Mouse (Mus musculus) neutrophil, adult 5-6 weeks (primary cell): ENCODE results near the gene Enpp7. TPM values are rescaled to one million over a fixed set of nuclear protein-coding genes. Genes with fewer than 3 reads are reported as not detected.
A peak's percentile ranks its signal among the peaks of the same experiment; 100 is the strongest.

Experiments
- ATAC-seq: fragments of 151-379, 151-347 bp; 2 replicates; pipeline ENCODE4 v1.8.0; 2017; ENCODE audit warnings: mild to moderate bottlenecking, moderate TSS enrichment; ENCODE audit not compliant: insufficient number of reproducible peaks, poor library complexity, low FRiP score, severe bottlenecking; ENCODE audit errors: extremely low read depth
- total RNA-seq: library from RNA; stranded (forward); fragments of 200-1000 nt; gene quantifications from 2 replicates; pipeline ENCODE4 v1.2.3, GENCODE M21; 2017

Gene Enpp7
- total RNA-seq, 1 experiment from 2014 or later = not detected

GRCm38 (mm10) chr11:119024260-119024659 lies 36.3 kb downstream of the Enpp7 start:
- no peak for ATAC-seq

GRCm38 (mm10) chr11:119026203-119026602 lies 38.2 kb downstream of the Enpp7 start:
- ATAC-seq = no peak

DNA sequence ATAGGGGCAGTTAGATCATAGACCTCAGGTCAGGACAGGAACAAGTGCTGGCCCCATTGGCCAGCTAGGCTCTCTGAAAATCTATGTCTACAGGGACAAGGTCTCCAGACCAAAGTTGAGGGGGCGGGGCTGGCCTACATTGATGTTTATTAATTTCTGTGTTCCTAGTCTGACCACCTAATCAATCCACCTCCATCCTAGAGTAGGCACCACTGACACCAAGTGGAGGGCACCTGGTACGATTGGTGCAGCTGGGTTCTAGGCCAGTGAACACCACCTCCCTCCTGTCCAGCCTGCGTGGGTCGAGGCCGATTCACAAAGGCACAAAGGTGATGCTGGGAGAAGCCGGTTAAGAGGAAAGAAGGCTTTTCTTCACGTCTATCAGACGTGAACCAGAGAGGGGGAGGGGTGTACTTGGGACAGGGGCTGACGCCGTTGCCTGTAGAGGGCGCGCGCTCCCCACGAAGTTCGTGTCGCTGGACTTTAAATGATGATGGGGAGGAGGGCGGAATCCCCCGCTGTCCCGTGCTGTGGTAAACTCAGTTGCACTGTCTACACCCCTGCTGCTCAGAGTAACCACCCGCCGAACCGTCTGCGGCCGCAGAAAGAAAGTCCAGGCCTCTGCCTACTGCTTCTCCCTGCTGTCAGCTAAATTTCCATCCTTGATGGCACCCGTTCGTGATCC lies 46.0 kb downstream of the Enpp7 start:
- peak; percentile 84 for ATAC-seq

- no peak for ATAC-seq
These were observed 46.6 kb downstream of the Enpp7 start for GRCm38 (mm10) chr11:119034635-119035034.

DNA sequence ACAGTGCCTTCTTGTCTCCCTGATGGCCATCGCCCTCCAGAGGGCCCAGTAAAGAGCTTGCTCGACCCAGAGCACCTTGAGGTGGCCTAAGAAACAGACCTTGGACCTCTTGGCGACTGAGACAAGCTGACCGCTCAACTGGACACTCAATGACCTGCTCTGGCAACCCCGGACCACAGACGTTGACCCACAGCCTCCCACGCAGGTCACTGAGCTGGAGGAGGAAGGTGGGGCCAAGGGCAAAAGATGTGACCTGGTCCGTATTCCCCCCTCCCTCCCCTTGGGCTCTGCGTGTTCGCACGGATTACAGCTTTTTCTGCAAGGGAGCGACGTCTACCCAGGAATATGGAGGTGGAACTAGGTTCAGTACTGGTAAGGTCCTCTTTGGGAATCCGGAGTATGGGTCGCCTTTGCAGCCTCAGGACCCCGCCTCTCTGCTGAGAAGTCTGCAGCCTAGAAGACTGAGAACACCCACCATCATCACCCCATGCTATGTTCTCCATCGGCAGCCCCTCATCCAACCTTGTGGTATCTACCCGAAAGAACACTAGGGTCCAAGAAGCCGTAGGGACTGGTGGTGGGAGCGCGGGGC lies 47.2 kb downstream of the Enpp7 start:
- no peak for ATAC-seq

- ATAC-seq = no peak
These were observed 47.7 kb downstream of the Enpp7 start for GRCm38 (mm10) chr11:119035686-119036165.

- no peak for ATAC-seq
These were observed 48.5 kb downstream of the Enpp7 start for GRCm38 (mm10) chr11:119036447-119036846.

- no peak for ATAC-seq
These were observed 49.2 kb downstream of the Enpp7 start for GRCm38 (mm10) chr11:119036934-119037779.

- ATAC-seq = no peak
These were observed 49.9 kb downstream of the Enpp7 start for GRCm38 (mm10) chr11:119037780-119038401.

GRCm38 (mm10) chr11:119038744-119039484 lies 50.9 kb downstream of the Enpp7 start:
- ATAC-seq = no peak

DNA sequence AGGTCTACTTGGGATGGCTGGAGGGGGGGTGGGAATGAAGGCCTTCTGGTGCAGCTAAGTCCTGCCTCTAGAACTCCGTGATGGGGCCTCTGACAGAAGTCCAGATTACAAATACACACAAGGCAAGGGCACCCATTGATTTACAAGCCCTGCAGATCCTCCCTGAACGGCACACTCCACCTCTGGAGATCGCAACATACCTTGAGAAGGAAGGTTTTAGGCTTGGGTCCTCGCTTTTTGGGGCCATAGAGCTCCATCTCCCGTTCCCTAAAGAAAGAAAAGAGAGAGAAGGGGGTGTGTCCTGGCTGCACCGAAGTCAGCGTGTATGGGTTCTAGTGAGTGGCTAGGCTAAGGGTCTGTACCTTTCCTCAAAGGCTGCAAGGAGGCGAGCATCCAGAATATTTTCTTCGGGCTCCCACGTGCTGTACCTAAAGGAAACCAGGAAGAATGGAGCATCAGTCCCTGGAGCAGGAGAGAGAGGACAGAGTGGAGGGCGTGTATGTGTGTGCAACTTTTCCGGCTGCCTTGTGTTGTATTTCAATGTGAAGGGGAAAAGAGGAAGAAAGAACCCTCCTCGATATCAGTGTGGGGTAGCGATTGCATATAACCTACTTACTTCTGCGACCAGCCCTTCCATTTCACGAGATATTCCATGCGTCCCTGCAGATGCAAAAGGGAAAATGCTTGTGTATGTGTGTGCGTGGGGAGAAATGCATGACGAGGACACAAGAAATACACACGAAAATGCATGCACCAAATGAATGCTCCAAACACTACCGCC lies 51.9 kb downstream of the Enpp7 start:
- ATAC-seq = no peak

DNA sequence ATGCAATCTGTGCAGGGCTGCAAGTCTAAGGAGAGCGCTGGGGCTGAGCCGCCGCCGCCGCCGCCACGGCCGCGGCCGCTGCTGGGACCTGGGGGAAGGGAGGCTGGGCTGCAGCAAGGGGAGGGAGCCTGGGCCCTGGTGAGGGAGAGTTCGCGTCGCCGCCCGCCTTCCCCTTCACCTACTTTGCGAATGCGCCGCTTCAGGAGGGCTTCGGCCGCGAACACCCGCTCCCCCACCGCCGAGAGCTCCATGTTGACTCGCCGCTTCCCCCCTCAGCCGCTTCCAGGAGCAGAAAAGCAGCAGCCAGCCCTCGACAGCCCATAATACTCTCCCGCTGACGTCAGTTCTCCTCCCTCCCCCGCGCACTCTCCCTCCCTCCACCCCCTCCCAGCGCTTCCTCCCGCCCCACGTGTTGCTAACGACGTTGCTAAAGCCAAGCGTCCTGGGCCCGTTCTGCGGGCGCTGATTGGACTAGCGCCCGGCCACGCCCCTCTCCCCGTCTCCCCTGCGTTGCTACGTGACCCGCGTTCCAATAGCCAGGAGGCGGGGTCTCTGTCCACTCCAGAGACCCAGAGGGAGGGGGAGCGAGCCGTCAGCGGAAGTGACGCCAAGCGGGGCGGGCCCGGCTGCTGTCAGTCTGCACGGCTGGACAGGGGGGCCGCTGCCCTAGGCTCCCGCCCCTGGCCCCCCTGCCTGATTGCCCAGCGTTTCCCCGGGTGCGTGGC lies 52.8 kb downstream of the Enpp7 start, which contains the start of gene Cbx8:
Gene Cbx8, minus strand, starts transcription at position 370 of the 725 bp plus-strand sequence.
- ATAC-seq = peak; percentile 93

DNA sequence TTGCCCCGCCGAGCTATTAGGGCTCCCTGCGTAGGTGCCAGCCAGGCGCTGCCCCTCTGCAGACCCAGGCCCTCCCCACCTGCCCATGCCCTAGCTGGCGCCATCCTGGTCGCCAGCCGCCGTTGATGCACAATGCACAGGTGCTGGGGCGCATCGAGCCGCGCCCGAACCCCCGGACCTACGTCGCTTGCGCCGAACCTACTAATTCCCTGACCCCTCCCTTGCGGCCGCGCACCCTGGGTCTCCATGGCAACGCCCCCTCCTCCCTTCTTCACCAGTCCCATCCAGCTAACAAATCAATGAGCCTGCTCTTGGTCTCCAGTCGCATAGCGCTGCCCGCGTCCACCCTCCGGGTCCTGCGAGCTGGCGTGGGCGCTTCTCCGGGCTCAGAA lies 53.3 kb downstream of the Enpp7 start:
- no peak for ATAC-seq

DNA sequence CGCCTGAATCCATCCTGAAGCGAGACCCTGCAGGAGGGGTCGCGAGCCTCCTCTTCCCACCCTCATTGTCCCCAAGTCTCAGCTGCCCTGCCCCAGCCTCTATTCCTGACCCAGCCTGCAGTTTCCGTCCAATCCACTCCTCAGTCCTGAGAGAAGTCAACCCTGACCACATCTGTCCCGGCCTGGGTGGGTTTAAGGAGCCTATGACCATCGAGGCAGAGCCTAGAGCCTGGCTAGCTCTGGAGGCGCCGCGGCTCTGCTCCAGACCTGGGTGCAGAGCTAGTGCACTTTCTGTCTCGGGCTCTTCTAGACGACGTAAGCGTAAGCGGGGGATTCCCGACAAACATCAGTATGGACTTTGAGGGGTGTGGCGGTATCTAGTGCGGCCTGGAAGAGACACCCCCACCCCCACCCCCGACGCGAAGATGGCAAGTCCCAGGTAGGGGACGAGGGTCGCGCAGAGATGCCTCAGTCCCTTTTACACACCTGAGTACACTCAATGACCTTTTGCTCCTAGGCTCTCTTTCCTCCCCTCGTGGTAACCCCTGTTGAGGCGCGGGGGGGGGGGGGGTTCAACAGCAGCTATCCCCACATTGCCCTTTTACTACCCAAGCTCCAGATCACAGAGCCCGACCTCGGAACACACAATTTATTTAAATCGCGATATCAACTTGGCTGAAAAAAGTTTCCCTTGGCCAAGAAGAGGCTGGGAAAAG lies 53.9 kb downstream of the Enpp7 start:
- no peak for ATAC-seq
